Mouse (Mus musculus) stomach, postnatal 0 days (tissue): ENCODE measurements at regions not wholly inside any gene's neighbourhood (a gene's known extent, or its start where the extent isn't known, plus 50 kb on each side); places are given as distances from the start of the nearest gene placed in this dataset.

Source experiments
- ATAC-seq: fragments of 200-750 bp; cut with Nextera tagmentation; 2 replicates; pipeline ENCODE4 v1.8.0; 2017; ENCODE audit not compliant: low FRiP score, low TSS enrichment
- DNase-seq: peaks from one replicate; pipeline ENCODE4 v3.0.0-alpha.2; 2016; ENCODE audit warnings: low spot score
- H3K27ac ChIP-seq: fragments of 300-500 bp; sonication (generic); replicated peaks from 2 replicates; pipeline ENCODE4 v1.5.1; 2014; ENCODE audit warnings: mild to moderate bottlenecking, control low read depth
- H3K27me3 ChIP-seq: fragments of 300-500 bp; sonication (generic); 2 replicates; pipeline ENCODE4 v1.6.1; 2014; ENCODE audit warnings: low read length; ENCODE audit not compliant: control insufficient read depth, insufficient read depth
- H3K36me3 ChIP-seq: fragments of 300-500 bp; sonication (generic); 2 replicates; pipeline ENCODE4 v1.6.1; 2014; ENCODE audit warnings: low read length, mixed read lengths; ENCODE audit not compliant: control insufficient read depth, insufficient read depth
- H3K4me1 ChIP-seq: fragments of 300-500 bp; sonication (generic); replicated peaks from 2 replicates; pipeline ENCODE4 v1.6.1; 2014; ENCODE audit warnings: antibody characterized with exemption; ENCODE audit not compliant: control insufficient read depth, insufficient read depth
- H3K4me2 ChIP-seq: fragments of 300-500 bp; sonication (generic); replicated peaks from 2 replicates; pipeline ENCODE4 v1.6.1; 2014; ENCODE audit warnings: low read depth, mild to moderate bottlenecking, control low read depth, moderate library complexity
- H3K4me3 ChIP-seq: fragments of 300-500 bp; sonication (generic); 2 replicates; pipeline ENCODE4 v1.5.1; 2014; ENCODE audit warnings: low read depth, low read length, control low read depth
- H3K9ac ChIP-seq: fragments of 300-500 bp; sonication (generic); 2 replicates; pipeline ENCODE4 v1.6.1; 2014; ENCODE audit warnings: mild to moderate bottlenecking, low read length, control low read depth, mixed read lengths
- H3K9me3 ChIP-seq: fragments of 300-500 bp; sonication (generic); 2 replicates; pipeline ENCODE4 v1.6.1; 2016; ENCODE audit warnings: low read length; ENCODE audit not compliant: control insufficient read depth
- CTCF ChIP-seq: IDR thresholded peaks from 2 replicates; pipeline ENCODE4 v1.5.1; 2016; ENCODE audit warnings: antibody characterized with exemption, low read depth, mild to moderate bottlenecking, moderate library complexity
- EP300 ChIP-seq: optimal IDR thresholded peaks from 2 replicates; pipeline ENCODE3; 2016; ENCODE audit warnings: antibody characterized with exemption
- WGBS: fragments of 180-500 bp; shearing (Covaris S2); extraction: QIAGEN DNeasy Blood & Tissue Kit; methylation state at CpG from one replicate; pipeline ENCODE4 v1.1.7; 2014; 5-methylcytosine and 5-hydroxymethylcytosine counted together

DNA sequence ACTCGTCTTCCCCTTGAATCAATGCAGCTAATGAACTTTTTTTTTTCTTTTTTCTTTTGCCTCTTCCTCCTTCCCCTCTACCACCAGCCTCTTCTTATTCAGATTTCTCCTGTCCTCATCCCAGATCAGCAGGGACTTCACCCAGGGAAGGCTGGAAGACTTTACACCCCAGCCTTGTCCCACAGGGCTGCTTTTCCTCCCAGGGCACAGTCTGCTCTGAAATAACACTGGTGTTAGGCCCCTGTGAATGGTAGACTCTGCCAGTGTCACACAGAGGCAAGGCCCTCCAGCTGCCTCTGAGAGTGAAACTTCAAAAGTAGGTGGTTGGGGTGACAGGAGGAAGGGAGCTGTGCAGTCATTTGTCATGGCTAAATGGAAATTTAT is 85.5 kb downstream of the 4930564D02Rik start:
- H3K9ac ChIP-seq, result no peak overlapping the region
- TF ChIP-seq CTCF (no peak), EP300 (no peak)
- 18% methylated on average over 1 of the region's 1 CpGs for WGBS
- no peaks in the 10 kb centered on the region for H3K9me3 ChIP-seq
- no peak overlapping the region for H3K4me2 ChIP-seq
- DNase-seq, result no peak
- H3K4me1 ChIP-seq, result no peaks in the 10 kb centered on the region
- no peaks in the 10 kb centered on the region for H3K27me3 ChIP-seq
- no peaks in the 10 kb centered on the region for H3K36me3 ChIP-seq
- no peak overlapping the region for H3K4me3 ChIP-seq
- no peak overlapping the region for H3K27ac ChIP-seq
- no peak for ATAC-seq

DNA sequence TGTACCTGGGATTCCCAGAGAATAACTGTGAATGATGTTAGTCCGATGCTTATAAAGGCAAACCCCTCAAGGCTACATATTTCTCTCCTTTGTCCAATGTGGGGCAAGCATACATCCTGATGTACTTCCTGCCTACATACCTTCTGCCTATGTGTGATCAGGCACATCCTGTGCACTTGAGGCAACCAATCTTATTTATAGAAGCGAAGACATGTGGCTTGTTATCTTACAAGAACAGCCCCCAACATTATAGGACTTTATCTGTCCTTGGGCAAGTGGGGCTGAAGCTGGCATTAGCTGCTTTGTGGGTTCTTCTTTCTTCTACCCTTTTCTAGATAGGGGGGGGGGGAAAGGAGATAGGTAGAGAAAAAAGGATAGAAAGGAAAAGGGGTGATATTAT is 91.7 kb downstream of the 4930564D02Rik start:
- 82% methylated on average over 2 of the region's 2 CpGs for WGBS
- no peak overlapping the region for H3K4me2 ChIP-seq
- no peaks in the 10 kb centered on the region for H3K36me3 ChIP-seq
- no peaks in the 10 kb centered on the region for H3K4me1 ChIP-seq
- H3K27me3 ChIP-seq, result no peaks in the 10 kb centered on the region
- ATAC-seq (no peak), DNase-seq (no peak)
- no peak overlapping the region for H3K27ac ChIP-seq
- TF ChIP-seq EP300, result no peak
- no peak for TF ChIP-seq CTCF
- no peaks in the 10 kb centered on the region for H3K9me3 ChIP-seq
- no peak overlapping the region for H3K4me3 ChIP-seq
- no peak overlapping the region for H3K9ac ChIP-seq

DNA sequence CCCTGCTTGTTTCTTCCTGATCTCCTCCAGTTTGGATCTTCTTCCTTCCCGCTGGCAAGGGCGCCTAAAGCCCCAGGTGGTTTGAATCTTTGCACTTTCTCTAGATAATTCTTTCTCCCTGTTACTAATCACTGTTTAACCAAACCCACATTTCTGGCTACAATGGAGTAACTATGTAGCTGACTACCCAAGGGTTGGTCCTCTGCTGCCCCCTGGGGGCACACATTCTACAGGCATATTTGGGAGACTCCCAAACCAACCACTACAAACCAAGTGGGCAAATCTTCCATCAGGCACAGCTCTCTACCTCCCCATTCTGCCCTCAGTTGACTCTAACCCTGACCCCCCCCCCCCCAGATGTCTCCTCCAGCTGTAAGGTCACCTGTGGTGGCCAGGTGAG is 98.7 kb downstream of the 4930564D02Rik start:
- no peaks in the 10 kb centered on the region for H3K4me1 ChIP-seq
- H3K4me2 ChIP-seq, result no peak overlapping the region
- H3K9ac ChIP-seq, result no peak overlapping the region
- DNase-seq (peak; percentile 75), ATAC-seq (0 out of 2 replicates have a peak, but pooled peaks have one; percentile 32)
- 31% methylated on average over 2 of the region's 2 CpGs for WGBS
- H3K27ac ChIP-seq, result no peak overlapping the region
- no peak for TF ChIP-seq EP300
- TF ChIP-seq CTCF, result peak; percentile 86
- H3K9me3 ChIP-seq, result no peaks in the 10 kb centered on the region
- H3K27me3 ChIP-seq, result no peaks in the 10 kb centered on the region
- H3K4me3 ChIP-seq, result no peak overlapping the region
- H3K36me3 ChIP-seq, result no peaks in the 10 kb centered on the region

DNA sequence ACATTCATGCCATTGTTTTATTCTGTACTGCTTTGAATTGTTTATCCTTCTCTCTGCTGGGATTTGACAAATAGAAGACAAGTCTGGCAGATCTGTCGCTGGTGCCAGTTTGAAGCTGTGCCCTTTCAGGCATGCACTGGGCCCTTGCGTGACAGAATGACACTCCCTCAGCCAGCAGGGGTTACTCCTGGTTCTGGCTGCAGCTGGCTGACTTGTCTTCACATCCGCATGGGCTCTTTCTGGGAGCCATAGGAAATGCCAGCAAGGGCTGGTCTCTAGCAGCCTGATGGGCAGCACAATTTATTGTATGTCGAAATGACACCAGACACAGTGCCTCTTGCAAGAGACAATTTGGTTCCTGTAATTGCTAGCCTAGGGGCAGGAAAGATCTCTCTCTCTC is 102.5 kb downstream of the 4930564D02Rik start:
- Histone ChIP-seq H3K4me2 (no peak overlapping the region), H3K9me3 (no peaks in the 10 kb centered on the region), H3K36me3 (no peaks in the 10 kb centered on the region), H3K4me1 (no peaks in the 10 kb centered on the region), H3K4me3 (no peak overlapping the region), H3K27ac (no peak overlapping the region), H3K9ac (no peak overlapping the region), H3K27me3 (no peaks in the 10 kb centered on the region)
- no peak for DNase-seq
- 50% methylated on average over 4 of the region's 4 CpGs for WGBS
- TF ChIP-seq EP300 (no peak), CTCF (no peak)
- ATAC-seq, result no peak

DNA sequence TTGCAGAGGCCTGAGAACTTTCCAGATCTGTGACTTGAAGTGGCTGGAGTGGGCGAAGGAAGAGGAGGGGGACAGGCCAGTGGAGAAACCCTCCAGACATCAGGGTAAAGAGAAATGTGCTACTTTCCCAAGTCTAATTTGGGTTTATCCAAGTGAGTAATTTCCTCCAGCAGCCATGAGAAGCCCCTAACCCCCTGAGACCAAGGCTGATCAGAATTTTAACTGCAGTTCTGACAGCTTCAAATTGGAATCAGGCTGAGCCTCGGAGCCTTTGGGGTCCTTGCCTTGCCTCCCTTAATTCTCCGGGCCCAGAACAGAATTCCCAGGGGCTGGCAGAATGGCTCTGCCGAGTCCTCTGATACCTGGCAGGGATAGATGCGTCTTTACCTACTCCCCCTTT is 104.9 kb downstream of the 4930564D02Rik start:
- H3K36me3 ChIP-seq, result no peaks in the 10 kb centered on the region
- DNase-seq (no peak), ATAC-seq (no peak)
- no peaks in the 10 kb centered on the region for H3K4me1 ChIP-seq
- no peaks in the 10 kb centered on the region for H3K27me3 ChIP-seq
- H3K9ac ChIP-seq, result no peak overlapping the region
- H3K27ac ChIP-seq, result no peak overlapping the region
- no peak overlapping the region for H3K4me3 ChIP-seq
- WGBS, result 85% methylated on average over 5 of the region's 5 CpGs
- H3K9me3 ChIP-seq, result no peaks in the 10 kb centered on the region
- no peak overlapping the region for H3K4me2 ChIP-seq
- TF ChIP-seq EP300 (no peak), CTCF (no peak)

DNA sequence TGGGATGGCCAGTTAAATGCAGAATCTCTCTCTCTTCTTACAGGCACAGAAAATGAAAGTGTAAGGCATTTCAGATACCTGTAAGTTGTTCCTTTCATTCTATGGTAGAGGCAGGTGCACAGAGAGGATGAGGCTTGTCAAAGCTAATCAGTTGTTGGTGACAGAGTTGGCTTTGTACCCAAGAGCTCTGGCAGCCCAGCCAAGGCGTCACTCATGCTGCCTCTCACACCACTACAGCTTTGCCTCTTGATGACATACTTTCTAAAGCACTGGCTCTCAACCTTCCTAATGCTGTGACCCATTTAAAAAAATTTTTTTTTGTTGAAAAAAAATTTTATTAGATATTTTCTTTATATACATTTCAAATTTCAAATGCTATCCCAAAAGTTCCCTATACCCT is 105.4 kb downstream of the 4930564D02Rik start:
- Histone ChIP-seq H3K27ac (no peak overlapping the region), H3K4me1 (no peaks in the 10 kb centered on the region), H3K9me3 (no peaks in the 10 kb centered on the region), H3K4me2 (no peak overlapping the region), H3K27me3 (no peaks in the 10 kb centered on the region), H3K9ac (no peak overlapping the region), H3K4me3 (no peak overlapping the region), H3K36me3 (no peaks in the 10 kb centered on the region)
- TF ChIP-seq EP300, result no peak
- TF ChIP-seq CTCF, result no peak
- 78% methylated on average over 1 of the region's 1 CpGs for WGBS
- ATAC-seq (no peak), DNase-seq (no peak)
